Mouse (Mus musculus) left cerebral cortex, postnatal 10 days (tissue): ENCODE data around the gene Polg2. TPM values are rescaled to one million over a fixed set of nuclear protein-coding genes. Genes with fewer than 3 reads are reported as not detected.
"Not testable (repeated sequence)": the region's sequence is repeated elsewhere in the genome, so short reads cannot be mapped to it uniquely, and the experiment has no call there.

Experiments used
- DNase-seq, 2 experiments: peaks; one replicate each; pipeline ENCODE4 v3.0.0; 2021 to 2022; ENCODE audit warnings: low spot score in 2 of 2, mixed read lengths in 1 of 2; ENCODE audit errors: extremely low spot score in 1 of 2
- intact Hi-C: fragments of 180-260 bp; cut with DNase I; formaldehyde crosslinking; loops from one replicate; pipeline ENCODE4 v1.15.1; 2025
- total RNA-seq, 2 experiments: library from RNA; stranded (reverse); gene quantifications; 2 replicates each; pipeline ENCODE4 v1.2.3; 2021

Polg2 gene
- total RNA-seq, 2 experiments from 2014 or later: 4.1 to 4.6 TPM

DNA sequence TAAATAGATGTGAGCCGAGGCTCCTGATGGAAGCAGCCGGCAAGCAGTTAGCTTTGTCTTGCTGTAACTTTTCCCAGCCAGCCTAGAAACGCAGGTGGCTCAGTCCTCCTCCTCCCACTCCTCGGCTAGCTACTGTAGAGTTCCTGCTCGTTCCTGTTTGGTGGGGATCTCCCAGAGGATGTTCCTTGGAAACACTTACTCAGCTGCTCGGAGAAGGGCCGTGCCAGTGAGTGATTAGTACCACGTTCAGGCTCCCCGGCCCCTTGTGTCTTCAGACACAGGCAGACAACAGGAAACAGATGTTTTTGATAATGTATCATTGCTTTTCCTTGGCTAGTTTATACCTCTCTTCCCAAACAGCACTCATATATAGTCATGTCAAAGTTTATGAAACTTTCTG, 16.3 kb upstream of the Polg2 start:
- DNase-seq: no peak
- intact Hi-C loops: loop anchor here (10.0 kb wide), 1 partner anchor 189 kb away; no protein-coding TSS in a partner anchor

DNA sequence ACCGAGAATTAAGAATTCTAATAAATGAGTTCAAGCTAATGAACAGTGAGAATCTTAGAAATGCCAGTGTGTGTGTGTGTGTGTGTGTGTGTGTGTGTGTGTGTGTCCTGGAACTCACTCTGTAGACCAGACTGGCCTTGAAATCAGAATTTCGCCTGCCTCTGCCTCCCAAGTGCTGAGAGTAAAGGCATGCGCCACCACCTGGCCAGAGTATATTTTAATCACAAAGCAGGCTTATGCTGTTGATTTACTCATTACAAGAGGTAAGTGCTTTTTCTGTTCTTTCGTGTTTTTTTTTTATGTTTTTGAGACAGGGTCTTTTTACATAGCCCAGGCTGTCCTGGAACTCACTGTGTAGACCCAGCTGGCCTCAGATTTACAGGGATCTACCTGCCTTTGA, 14.5 kb upstream of the Polg2 start:
- intact Hi-C loops: loop anchor here (10.0 kb wide), 1 partner anchor 191 kb away; no protein-coding TSS in a partner anchor
- no peak for DNase-seq

DNA sequence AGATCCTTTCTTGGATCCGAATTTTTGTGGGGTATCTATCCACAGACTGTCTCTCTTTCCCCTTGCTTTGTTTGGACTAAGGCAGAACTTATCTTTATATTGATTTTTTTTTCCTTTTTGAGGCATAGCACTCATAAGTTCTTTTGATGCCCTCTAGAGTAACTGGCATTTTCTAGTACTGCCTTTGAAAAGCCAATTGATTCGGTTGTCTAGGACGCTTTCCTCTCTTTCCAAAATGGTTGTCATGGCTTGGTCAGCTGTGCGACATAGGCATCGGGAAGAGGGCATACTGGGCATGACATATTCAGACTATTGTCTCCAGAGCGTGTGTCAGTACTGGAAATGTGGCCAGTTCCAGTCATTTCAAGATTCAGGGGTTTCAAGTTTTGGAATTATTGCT, 10.3 kb upstream of the Polg2 start:
- DNase-seq: no peak
- intact Hi-C loops: loop anchor here (10.0 kb wide), 1 partner anchor 195 kb away; no protein-coding TSS in a partner anchor

DNA sequence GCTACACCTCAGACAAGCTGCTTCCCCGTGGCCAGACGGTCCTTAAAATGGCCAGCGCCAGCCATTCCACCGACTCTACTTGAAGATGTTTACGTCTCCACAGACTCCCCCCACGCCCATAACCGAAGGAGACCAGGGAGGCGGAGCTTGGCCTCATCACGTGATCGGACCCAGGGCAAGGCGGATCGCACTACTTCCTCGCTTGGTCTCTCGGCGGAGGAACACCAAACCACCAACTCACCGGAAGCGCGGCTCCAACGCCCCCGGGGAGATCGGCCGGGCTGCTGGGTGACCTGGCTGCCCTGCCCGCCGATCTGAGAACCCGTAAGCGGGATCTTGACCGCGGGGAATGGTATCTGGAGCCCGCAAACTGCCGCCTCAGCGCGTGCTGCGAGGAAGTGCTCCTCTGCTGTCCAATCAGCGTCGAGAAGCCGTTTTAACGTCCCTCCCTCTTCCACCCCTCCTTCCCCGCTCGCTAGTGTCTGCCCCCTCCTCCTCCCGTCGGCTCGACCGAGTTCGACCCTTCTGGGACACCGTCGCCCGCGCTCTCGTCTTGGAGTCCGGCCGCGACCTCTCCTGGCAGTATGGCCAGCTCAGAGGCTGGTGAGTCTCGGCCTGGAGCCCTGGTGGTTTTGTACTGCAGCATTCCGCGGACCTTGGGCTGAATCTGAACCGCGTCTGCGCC, 9.6 kb upstream of the Polg2 start, which contains the start of the genes Ddx5 and Cep95:
TSS of gene Ddx5 (minus strand) at position 411 of the 685 bp plus-strand sequence.
TSS of gene Cep95 (plus strand) at position 478 of the 685 bp plus-strand sequence.
- intact Hi-C loops: no loop called here
- peak; percentile 96 to 98 for DNase-seq

DNA sequence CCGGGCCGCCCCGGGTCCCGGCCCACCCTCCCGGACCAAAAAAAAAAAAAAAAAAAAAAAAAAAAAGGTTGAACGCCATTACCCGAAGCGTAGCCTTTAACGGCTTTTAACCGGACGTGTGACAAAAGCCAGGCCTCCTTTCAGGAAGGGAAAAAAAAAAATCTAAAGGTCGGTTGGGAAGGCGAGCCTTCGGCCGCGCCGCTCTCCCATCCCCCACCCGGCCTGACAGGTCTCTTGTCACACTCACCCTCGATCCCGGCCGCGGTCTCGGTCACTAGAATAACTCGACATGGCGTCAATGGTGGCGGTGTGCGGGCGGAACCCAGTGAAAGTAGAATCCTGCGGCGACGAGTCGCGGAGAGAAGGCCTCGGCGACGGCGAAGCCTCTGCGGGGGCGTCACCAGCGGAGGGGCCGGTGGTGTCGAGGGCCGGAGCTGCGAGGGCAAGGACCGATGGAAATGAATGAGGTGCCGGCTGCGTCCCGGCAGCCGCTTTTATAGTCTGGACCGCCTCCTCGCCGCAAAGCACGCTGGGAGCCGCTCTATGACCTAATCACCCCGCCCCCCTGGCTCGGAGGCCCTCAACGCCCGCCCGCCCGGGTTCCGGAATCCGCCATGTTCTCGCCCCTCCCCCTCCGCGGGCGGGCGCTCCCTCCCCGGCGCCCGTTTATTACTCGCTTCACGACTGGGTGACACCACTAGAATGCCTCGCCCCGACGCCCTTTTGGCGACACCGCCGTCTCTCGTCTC, 8.9 kb upstream of the Polg2 start:
- intact Hi-C loops: no loop called here
- DNase-seq: peak; percentile 97 to 99

DNA sequence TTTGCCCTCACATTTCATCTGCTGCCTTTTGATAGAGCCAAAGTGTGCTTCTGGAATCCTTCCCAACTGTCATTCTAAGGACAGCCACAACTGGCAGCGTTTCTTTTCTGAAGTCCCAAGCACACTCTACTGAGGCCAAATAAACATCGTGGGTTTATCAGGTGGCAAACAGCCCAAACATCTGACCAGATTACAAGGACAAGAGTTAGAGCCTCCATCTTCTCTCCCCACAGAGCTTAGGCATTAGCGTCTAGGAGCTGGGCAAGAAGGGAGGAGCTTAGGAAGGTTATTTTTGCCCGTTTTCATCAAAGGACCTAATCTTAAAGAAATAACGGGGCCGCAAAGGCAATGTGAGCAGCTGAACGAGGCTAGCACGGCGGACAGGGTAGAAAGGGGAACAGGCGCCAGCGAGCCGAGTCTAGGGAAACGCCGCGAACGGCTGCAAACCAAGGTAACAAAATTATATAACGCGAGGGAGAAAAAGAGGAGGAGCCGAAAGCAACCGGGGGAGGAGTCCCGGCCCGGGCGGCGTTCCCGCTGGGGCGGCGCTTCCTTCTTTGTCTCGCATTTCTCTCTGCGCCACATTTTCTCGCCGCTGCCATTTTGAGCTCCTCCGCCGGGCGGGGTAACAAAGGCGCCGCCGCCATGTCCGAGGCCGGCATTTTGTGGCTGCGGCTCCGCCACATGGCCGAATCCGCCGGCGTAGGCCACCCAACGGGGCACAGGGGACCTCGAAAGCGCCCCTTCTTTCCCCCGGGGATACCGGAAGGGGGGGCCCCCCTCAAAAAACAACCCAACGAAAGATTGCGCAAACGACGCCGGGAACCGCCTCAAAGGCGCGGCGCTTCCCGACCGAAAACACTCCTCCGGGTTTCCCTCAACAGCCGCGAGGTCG, 8.0 kb upstream of the Polg2 start:
- DNase-seq: peak; percentile 84 to 94
- intact Hi-C loops: no loop called here

DNA sequence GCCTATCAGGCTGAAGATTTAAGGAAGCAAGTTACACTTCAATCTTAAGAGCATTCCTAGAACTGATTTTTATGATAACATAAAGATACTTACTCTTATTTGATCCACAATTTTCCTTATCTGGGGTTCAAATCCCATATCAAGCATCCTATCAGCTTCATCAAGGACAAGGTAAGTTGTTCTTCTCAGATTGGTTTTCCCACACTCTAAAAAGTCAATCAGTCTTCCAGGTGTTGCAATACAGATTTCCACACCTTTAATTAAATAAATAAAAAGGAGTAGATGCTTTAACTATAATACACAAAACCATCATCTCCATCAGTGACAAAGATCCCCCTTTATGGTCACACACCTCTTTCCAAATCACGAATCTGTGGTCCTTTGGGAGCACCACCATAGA, 5.7 kb upstream of the Polg2 start:
- intact Hi-C loops: no loop called here
- no peak for DNase-seq

DNA sequence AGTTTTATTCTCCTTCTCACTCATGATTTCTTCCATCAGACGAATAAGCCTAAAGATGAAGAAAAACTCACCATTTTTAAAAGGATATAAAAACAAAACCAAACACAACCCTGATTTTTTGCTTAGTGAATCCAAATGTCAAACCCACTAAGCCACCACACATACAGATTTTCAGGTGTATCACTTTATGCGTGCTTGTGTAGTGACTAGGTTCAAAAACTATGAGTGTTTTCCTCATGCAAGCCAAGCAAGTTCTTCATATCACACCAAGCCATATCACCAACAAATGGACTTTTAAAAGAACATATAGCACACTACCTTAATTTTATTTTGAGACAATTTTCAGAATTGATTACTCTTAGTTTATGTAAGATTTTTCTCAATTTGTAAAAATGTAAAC, 5.1 kb upstream of the Polg2 start:
- DNase-seq: no peak
- intact Hi-C loops: no loop called here

DNA sequence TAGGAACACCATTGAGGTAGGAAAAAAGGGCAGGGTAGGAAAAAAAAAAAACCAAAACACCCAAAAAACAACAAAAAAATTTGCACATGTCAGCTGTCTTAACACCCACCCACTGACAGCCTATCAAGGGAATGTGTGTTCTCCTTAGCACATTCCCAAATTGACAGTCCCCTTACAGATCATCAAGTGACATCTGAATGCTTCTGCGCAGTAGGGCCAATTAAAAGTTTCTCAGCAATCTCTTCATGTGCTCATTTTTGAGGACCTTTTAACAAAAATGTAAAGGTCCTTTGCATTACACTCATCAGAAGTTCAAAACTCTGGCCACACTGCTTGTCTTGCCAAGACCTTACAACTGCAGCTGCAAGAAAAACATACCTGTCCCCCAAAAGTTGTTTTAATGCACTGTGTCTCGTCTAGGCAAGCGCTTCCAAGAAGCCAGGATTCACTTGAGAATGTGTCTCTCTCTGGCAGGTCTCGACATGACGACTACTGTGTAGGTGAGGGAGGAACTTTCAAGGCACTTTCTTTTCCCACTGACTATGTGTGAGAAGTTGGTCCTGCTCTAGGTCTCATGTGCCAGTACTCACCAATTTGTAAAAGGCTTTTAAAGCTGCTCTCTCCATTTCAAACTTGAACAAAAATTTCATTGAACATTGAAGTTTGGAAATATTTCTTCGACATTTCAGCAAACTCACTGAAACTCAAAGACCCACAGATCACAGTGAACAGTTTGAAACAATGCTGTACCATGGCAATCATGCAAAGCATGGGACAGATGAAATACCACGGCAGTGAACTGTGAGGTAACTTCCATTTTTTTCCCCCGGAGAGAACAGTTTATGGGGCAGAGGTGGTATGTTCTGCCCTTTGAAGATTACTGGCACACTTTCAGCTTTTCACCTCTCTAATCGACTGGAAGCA, 3.8 kb upstream of the Polg2 start:
- intact Hi-C loops: no loop called here
- DNase-seq: no peak

DNA sequence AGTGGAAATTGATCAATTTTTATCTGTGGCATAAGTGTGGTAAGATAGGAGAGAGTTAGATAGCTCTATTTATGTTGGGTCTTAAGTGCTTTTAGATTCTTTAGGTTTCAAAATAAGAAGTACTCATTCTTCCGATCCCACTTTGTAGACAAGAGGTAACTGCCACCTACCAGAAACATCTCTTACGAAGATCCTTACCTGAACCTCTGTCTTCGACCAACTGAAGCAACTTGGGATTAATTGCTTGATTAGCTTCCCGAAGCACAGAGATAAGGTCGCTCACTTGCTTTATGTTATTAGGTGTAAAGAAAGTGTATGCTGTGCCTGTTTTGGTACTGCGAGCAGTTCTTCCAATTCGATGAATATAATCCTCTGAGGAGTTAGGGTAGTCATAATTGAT, 2.9 kb upstream of the Polg2 start:
- intact Hi-C loops, DNase-seq: not testable (repeated sequence)

DNA sequence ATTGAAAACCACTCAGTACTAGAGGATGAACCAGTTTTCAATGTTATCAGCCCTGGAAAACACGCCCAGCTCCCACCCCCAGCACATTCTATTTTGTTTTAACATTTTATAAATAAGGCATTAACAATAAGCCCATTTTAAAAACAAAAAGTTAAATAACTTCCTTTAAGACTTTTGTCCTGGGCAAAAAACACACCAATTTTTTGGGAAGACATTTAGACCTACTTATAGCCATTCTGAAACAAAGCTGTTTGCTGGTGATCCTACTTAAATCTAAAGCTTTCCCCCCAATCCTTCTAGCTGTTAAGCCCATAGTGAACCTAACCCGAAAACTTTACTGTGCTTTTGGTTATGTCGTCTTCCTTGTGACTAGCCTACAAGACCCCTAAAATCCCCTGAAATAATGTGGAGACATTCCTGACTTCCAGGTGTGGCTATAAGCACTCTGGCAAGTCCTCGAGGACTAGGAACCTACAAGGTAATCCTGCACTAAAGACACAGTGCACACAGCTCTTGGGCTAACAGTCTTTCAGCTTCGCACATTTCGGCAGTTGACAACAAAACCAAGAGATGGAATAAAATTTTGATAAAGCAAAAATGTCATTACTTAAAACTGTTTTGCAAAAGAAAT, 1.4 kb upstream of the Polg2 start:
- DNase-seq: no peak
- intact Hi-C loops: no loop called here

DNA sequence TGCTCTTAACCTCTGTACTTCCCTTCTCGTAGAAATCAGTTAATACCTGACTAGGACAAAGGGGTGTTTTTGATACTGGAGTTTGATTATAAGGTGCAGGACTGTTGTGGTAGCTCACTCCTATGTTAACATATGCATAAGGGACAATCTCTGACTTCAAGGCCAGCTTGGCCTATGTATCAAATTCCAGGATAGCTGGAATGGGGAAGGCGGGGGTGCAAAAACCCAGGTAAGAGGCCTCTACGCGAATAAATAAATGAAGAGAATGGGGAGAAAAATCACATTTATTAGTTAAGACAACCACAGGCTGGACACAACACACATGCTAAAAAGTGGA, 720 bp upstream of the Polg2 start:
- no peak for DNase-seq
- intact Hi-C loops: no loop called here

DNA sequence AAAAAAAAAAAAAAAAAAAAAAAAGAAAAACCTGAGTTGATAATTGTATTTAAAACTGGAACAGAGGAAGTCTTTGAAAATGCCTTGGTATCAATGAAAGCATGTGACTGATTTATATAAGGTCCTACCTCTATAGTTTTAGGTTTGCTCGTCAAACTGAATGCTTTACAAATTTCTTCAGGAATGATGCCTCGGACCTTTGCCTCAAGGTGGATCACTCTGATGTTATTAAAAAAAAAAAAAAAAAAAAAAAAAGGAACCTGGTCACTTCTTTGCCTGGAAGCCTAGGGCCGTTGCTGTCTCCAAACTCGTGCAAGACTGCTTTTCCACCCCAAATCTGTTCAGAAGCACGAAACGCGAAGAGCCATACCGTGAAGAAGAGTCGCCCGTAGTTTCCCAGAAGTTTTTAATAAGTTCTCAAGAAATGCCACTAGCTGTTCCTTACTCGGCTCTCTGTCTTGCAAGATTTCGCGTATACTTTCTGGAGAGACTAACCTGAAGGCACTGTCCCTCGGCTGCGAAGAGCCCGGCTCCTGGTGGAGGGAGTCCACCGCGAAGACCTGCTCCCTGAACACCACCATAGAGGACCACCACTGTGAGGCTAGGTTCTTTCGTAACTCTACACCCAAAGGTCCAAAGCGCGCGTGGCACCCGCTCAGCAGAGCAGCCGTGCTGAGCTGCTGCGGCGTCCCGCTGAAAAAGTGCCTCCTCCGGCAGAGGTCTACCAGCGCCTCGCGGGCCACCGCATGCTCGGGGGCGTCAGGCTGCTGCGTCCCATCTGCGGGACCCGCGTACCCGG, 549 bp downstream of the Polg2 start:
- DNase-seq: no peak

DNA sequence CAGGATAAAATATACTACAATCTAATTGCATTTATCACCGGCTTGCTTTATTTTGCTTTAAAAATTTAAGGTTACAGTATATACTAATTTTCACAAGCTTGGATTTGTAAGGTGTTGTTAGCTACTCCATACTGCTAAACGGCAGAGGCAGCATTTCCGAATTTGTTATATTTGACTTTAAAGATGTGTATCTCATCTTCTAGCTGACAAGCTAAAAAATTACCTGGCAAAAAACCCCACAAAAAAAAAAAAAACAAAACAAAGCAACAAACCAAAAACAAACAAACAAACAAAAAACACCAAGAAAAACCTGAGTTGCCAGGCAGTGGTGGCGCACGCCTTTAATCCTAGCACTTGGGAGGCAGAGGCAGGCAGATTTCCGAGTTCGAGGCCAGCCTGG, 1.2 kb downstream of the Polg2 start:
- intact Hi-C loops: no loop called here
- DNase-seq: no peak

More for the DNA sequence above, 549 bp downstream of the Polg2 start:
- intact Hi-C loops: no loop called here

DNA sequence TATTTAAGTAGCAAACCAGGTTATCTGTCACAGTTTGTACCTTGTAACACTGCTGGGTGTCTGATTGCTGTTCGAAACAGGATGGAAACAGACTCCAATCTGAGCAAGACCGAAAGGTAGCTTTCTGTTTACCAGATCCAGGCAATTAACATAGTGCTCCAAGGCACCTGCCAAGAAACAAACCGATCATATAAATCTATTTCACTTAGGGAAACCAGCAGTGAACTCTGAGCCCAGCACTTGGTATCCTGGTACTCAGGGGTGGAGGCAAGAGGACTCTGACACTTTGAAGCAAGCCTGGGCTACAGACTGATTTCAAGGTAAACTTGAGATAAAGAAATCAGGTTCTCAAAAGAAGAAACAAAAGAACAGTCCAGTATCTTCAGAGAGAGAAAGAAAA, 1.9 kb downstream of the Polg2 start:
- DNase-seq: no peak
- intact Hi-C loops: no loop called here

DNA sequence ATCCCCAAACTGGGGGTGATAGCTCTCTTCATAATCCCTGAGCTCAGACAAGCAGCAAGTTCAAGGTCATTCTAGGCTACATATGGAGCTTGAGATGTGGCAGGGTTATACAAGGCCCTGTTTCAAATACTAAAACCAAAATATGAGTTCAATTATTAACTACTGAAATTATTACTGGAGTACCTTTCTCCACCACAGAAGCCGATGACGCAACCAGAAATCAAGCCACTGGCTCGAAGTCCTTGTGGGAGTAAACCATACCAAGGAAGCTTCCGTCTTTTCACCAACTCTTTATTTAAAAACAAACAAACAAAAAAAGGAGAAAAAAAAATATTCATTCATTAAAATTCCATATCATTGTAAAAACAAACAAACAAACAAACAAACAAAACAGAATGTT, 2.4 kb downstream of the Polg2 start:
- intact Hi-C loops: no loop called here
- no peak for DNase-seq

DNA sequence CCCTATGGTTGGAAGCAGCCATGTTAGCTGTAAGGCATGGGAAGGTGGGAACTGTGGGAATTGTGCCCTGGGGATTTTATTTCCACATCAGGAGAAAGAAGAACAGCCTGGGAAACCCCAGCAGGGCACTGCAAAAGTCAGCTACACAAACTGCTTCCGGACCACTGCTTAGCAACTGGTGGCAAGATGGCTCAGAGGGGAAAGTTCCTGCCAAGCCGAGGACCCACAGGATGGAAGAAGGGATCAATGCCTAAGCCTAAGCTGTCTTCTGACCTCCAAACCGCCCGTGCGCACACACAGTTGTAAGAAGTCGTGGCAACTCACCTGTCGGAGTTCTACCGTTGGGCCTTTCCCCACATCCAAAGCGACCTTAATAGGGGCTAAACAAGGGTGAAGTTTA, 6.3 kb downstream of the Polg2 start:
- no peak for DNase-seq
- intact Hi-C loops: no loop called here
